Mouse (Mus musculus) hindbrain, embryonic 11.5 days (tissue): ENCODE data around the gene Leprot. TPM values are rescaled to one million over a fixed set of nuclear protein-coding genes. Genes with fewer than 3 reads are reported as not detected.
A peak's percentile ranks its signal among the peaks of the same experiment; 100 is the strongest.

ENCODE experiments used
- ATAC-seq: fragments of 200-750 bp; cut with Nextera tagmentation; 2 replicates; pipeline ENCODE4 v1.8.0; 2017; ENCODE audit warnings: mild to moderate bottlenecking, moderate TSS enrichment, moderate library complexity; ENCODE audit not compliant: low FRiP score
- DNase-seq: peaks from one replicate; pipeline ENCODE4 v3.0.0-alpha.2; 2015; ENCODE audit warnings: low spot score
- H3K27ac ChIP-seq: fragments of 300-500 bp; sonication (generic); 2 replicates; pipeline ENCODE4 v1.5.1; 2014; ENCODE audit warnings: mild to moderate bottlenecking, low read depth, low read length
- H3K27me3 ChIP-seq: fragments of 300-500 bp; sonication (generic); 2 replicates; pipeline ENCODE4 v1.6.1; 2014; ENCODE audit warnings: mild to moderate bottlenecking, low read length, moderate library complexity, mixed read lengths; ENCODE audit not compliant: control insufficient read depth, insufficient read depth
- H3K36me3 ChIP-seq: fragments of 300-500 bp; sonication (generic); 2 replicates; pipeline ENCODE4 v1.6.1; 2014; ENCODE audit warnings: mild to moderate bottlenecking, low read length, moderate library complexity, mixed read lengths; ENCODE audit not compliant: control insufficient read depth, insufficient read depth
- H3K4me1 ChIP-seq: fragments of 300-500 bp; sonication (generic); replicated peaks from 2 replicates; pipeline ENCODE4 v1.6.1; 2014; ENCODE audit warnings: low read length, mixed read lengths; ENCODE audit not compliant: control insufficient read depth, insufficient read depth
- H3K4me2 ChIP-seq: fragments of 300-500 bp; sonication (generic); replicated peaks from 2 replicates; pipeline ENCODE4 v1.6.1; 2014; ENCODE audit warnings: mild to moderate bottlenecking, low read depth, low read length
- H3K4me3 ChIP-seq: fragments of 300-500 bp; sonication (generic); 2 replicates; pipeline ENCODE4 v1.5.1; 2014; ENCODE audit warnings: low read depth, low read length
- H3K9ac ChIP-seq: fragments of 300-500 bp; sonication (generic); 2 replicates; pipeline ENCODE4 v1.6.1; 2014; ENCODE audit warnings: low read depth, low read length
- H3K9me3 ChIP-seq: fragments of 300-500 bp; sonication (generic); 2 replicates; pipeline ENCODE4 v1.6.1; 2016; ENCODE audit warnings: low read length; ENCODE audit not compliant: control insufficient read depth
- WGBS: fragments of 180-500 bp; shearing (Covaris S2); extraction: QIAGEN DNeasy Blood & Tissue Kit; methylation state at CpG from one replicate; pipeline ENCODE4 v1.1.7; 2014; 5-methylcytosine and 5-hydroxymethylcytosine counted together
- polyA plus RNA-seq: library from polyadenylated mRNA; unstranded; fragments of >200 nt; fragmentation: Nextera tagmentation; extraction: Ambion mirVana; gene quantifications from 2 replicates; pipeline ENCODE4 v1.2.1, GENCODE M21; 2014

Leprot gene
- polyA plus RNA-seq, 1 experiment from 2014 or later: 78.1 TPM

DNA sequence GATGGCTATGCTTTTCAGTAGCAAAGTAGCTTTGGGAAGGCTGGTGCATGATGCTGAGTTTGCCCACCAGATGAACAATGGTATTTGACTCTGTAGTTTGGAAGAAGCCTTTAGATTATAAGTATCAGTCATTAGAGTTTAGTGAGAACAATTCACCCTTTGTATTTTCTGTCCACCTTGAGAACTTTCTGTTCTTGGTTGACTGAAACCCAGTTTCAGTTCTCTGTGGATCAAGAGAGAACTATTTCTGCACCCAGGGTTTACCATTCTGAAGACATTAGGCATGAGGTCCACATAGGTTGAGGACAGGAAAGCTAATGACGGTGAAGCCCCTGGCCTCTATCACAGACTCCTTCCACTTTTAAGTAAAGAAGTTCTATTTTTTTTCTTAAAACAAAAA lies 10.0 kb upstream of the Leprot start:
- Histone ChIP-seq H3K27me3 (no peaks in the 10 kb centered on the region), H3K4me3 (no peak overlapping the region), H3K9ac (no peak overlapping the region), H3K36me3 (no peaks in the 10 kb centered on the region), H3K4me2 (no peak overlapping the region), H3K27ac (no peak overlapping the region), H3K9me3 (no peaks in the 10 kb centered on the region), H3K4me1 (no peaks in the 10 kb centered on the region)
- 89% methylated on average over 1 of the region's 1 CpGs for WGBS
- DNase-seq (no peak), ATAC-seq (no peak)

GRCm38 (mm10) chr4:101640631-101641030 lies 6.9 kb upstream of the Leprot start:
- Histone ChIP-seq H3K4me1 (no peaks in the 10 kb centered on the region), H3K36me3 (no peaks in the 10 kb centered on the region), H3K4me3 (no peak overlapping the region), H3K4me2 (no peak overlapping the region), H3K9ac (no peak overlapping the region), H3K27me3 (no peaks in the 10 kb centered on the region), H3K9me3 (no peaks in the 10 kb centered on the region), H3K27ac (no peak overlapping the region)
- DNase-seq: no peak
- WGBS: 72% methylated on average over 5 of the region's 5 CpGs
- ATAC-seq: no peak

DNA sequence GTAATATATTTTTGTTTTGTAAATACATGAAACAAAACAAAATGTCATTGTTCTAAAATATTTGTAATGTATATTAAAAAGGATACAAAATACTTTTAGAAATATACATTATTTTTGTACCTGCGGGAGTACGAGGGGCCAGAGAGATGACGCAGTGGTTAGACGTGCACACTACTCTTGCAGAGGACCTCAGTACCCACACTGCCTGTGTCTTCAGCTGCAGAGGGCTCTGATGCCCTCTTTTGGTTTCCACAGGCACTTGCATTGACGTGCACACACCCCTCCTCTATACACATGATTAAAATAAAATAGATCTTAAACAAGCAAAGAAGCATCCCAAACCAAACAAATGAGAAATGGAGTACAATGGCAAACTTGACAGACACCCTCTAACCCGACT lies 4.8 kb upstream of the Leprot start:
- no peaks in the 10 kb centered on the region for H3K36me3 ChIP-seq
- DNase-seq: no peak

DNA sequence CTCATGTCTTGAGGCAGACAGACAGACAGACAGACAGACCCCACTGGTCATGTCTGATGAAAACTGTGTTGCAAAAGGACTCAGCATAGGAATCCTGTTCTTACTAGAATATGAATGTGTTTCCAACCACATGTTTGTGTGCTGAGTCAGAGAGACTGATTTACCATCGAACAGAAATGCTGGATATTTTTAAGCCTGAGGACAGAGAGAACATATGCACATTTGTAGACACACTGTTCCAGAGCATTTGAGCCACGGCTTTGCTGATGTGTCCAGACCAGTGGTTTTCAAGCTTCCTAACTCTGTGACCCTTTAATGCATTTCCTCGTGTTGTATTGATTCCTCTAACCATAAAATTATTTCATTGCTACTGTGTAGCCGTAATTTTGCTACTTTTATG lies 4.3 kb upstream of the Leprot start:
- Histone ChIP-seq H3K4me1 (no peaks in the 10 kb centered on the region), H3K27me3 (no peaks in the 10 kb centered on the region), H3K27ac (no peak overlapping the region), H3K36me3 (no peaks in the 10 kb centered on the region), H3K9ac (no peak overlapping the region), H3K9me3 (no peaks in the 10 kb centered on the region), H3K4me2 (no peak overlapping the region), H3K4me3 (no peak overlapping the region)
- ATAC-seq (no peak), DNase-seq (no peak)
- WGBS: 86% methylated on average over 4 of the region's 4 CpGs

More for the DNA sequence above, 4.8 kb upstream of the Leprot start:
- Histone ChIP-seq H3K27ac (no peak overlapping the region), H3K27me3 (no peaks in the 10 kb centered on the region), H3K9ac (no peak overlapping the region), H3K9me3 (no peaks in the 10 kb centered on the region), H3K4me3 (no peak overlapping the region), H3K4me2 (no peak overlapping the region), H3K4me1 (no peaks in the 10 kb centered on the region)
- ATAC-seq: no peak
- 88% methylated on average over 6 of the region's 6 CpGs for WGBS

DNA sequence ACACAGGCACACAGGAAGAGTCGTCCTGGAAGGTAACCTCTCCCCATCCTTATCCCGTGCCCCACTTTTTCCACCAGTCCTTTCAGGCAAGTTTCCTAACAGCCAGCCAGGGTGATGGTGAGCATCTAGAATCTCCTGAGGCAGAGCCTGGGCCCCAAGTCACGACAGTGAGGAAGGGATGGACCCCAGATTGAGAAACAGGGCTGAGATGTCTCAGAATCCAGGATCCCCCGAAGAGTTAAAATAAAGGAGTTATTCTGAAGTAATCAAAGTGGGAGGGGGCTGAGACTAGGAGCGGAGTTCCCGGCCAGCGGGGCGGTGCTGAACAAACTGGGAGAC lies 692 bp upstream of the Leprot start:
- Histone ChIP-seq H3K4me3 (peak overlapping the region; percentile 88), H3K4me1 (no peaks in the 10 kb centered on the region), H3K36me3 (no peaks in the 10 kb centered on the region), H3K9ac (peak overlapping the region; percentile 45; the same call in 1 of the 2 replicates), H3K27ac (no peak overlapping the region), H3K9me3 (no peaks in the 10 kb centered on the region), H3K27me3 (no peaks in the 10 kb centered on the region), H3K4me2 (peak overlapping the region; percentile 49)
- DNase-seq (no peak), ATAC-seq (no peak; the same call in 1 of the 2 replicates)
- under 1% methylated on average over 8 of the region's 8 CpGs for WGBS

DNA sequence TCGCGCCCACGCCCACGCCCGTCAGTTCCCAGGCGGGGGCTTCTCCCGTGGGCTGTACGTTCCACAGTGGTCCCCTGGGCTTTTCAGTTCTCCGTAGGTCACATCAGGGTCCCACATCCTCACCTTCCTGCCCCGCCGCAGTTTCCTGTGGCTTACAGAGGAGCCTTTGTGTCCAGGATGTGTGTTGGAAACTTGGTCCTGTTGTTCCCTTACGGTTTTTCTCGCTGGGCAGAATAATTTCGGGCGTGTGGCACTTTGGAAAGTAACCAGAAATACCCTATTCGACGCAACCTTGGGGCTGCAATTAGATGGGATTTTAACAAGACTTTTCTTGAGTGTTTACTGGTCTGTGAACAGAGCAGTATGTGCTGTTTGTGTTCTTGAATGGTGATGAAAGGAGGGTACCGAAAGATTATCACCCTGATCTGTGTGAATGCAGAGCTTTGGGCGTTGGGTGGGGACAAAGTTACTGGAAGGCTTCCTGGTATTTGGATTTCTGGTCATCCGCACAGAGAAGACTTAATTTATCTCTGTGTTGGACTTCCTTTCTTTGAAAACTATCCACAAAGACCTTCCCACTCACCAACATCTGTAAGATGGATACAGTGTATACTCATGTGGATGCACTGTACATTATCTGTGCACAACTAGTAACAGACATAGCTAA lies 591 bp downstream of the Leprot start:
- DNase-seq (no peak), ATAC-seq (no peak)
- no peaks in the 10 kb centered on the region for H3K9me3 ChIP-seq
- peak overlapping the region; percentile 92 for H3K27ac ChIP-seq
- H3K4me1 ChIP-seq: no peaks in the 10 kb centered on the region
- H3K4me2 ChIP-seq: peak overlapping the region; percentile 55
- H3K9ac ChIP-seq: peak overlapping the region; percentile 94
- H3K4me3 ChIP-seq: peak overlapping the region; percentile 88
- H3K27me3 ChIP-seq: no peaks in the 10 kb centered on the region
- no peaks in the 10 kb centered on the region for H3K36me3 ChIP-seq
- 2% methylated on average over 20 of the region's 20 CpGs for WGBS

- H3K36me3 ChIP-seq: no peaks in the 10 kb centered on the region
- H3K9ac ChIP-seq: no peak overlapping the region
- no peaks in the 10 kb centered on the region for H3K9me3 ChIP-seq
- 81% methylated on average over 1 of the region's 1 CpGs for WGBS
- peak overlapping the region; percentile 55 for H3K4me2 ChIP-seq
- no peaks in the 10 kb centered on the region for H3K4me1 ChIP-seq
- H3K27ac ChIP-seq: no peak overlapping the region
- ATAC-seq (no peak), DNase-seq (no peak)
- no peaks in the 10 kb centered on the region for H3K27me3 ChIP-seq
- H3K4me3 ChIP-seq: peak overlapping the region; percentile 88
These were observed 1.2 kb downstream of the Leprot start for GRCm38 (mm10) chr4:101648745-101649144.

- 81% methylated on average over 2 of the region's 2 CpGs for WGBS
These were observed 3.4 kb downstream of the Leprot start for GRCm38 (mm10) chr4:101650961-101651360.

DNA sequence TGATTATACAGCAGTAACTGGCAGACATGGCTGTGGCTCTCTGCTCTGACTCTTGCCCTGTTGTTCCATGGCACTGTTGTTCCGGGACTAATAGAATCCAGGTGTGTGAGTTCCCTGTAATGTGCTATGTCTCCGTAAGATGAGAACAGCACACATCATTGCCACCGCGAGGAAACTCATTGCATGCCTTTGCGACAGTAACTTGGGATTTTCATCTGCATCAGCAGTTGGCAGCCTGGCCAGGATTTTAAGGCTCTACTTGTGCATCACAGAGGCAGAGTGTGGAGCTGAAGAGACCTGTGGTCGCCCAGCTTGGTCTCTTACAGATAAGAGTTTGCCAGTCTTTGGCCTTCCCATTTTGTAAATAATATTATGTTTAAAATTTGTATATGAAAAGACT lies 6.7 kb downstream of the Leprot start:
- Histone ChIP-seq H3K4me3 (no peak overlapping the region), H3K4me1 (no peaks in the 10 kb centered on the region), H3K9ac (no peak overlapping the region), H3K36me3 (no peaks in the 10 kb centered on the region), H3K27ac (no peak overlapping the region), H3K4me2 (no peak overlapping the region), H3K27me3 (no peaks in the 10 kb centered on the region), H3K9me3 (no peaks in the 10 kb centered on the region)
- 67% methylated on average over 6 of the region's 6 CpGs for WGBS
- no peak for ATAC-seq
- DNase-seq: no peak

More at GRCm38 (mm10) chr4:101650961-101651360, 3.4 kb downstream of the Leprot start:
- Histone ChIP-seq H3K4me3 (no peak overlapping the region), H3K36me3 (no peaks in the 10 kb centered on the region), H3K27me3 (no peaks in the 10 kb centered on the region), H3K27ac (no peak overlapping the region), H3K9ac (no peak overlapping the region), H3K9me3 (no peaks in the 10 kb centered on the region), H3K4me2 (no peak overlapping the region), H3K4me1 (no peaks in the 10 kb centered on the region)
- ATAC-seq: no peak
- no peak for DNase-seq
